Mouse (Mus musculus) neural tube, embryonic 12.5 days (tissue): ENCODE data around the gene 1700021F05Rik. TPM values are rescaled to one million over a fixed set of nuclear protein-coding genes. Genes with fewer than 3 reads are reported as not detected.
"Not testable (repeated sequence)": the region's sequence is repeated elsewhere in the genome, so short reads cannot be mapped to it uniquely, and the experiment has no call there.

Source experiments
- ATAC-seq: fragments of 200-750 bp; cut with Nextera tagmentation; 2 replicates; pipeline ENCODE4 v1.8.0; 2017; ENCODE audit warnings: low read depth, mild to moderate bottlenecking, moderate TSS enrichment, moderate library complexity; ENCODE audit not compliant: low FRiP score
- H3K27ac ChIP-seq: fragments of 300-500 bp; sonication (generic); 2 replicates; pipeline ENCODE4 v1.5.1; 2016
- H3K27me3 ChIP-seq: fragments of 300-500 bp; sonication (generic); replicated peaks from 2 replicates; pipeline ENCODE4 v1.6.1; 2016; ENCODE audit warnings: mild to moderate bottlenecking
- H3K36me3 ChIP-seq: fragments of 300-500 bp; sonication (generic); 2 replicates; pipeline ENCODE4 v1.6.1; 2016; ENCODE audit warnings: mild to moderate bottlenecking
- H3K4me1 ChIP-seq: fragments of 300-500 bp; sonication (generic); 2 replicates; pipeline ENCODE4 v1.6.1; 2016
- H3K4me2 ChIP-seq: fragments of 300-500 bp; sonication (generic); replicated peaks from 2 replicates; pipeline ENCODE4 v1.6.1; 2016; ENCODE audit warnings: mild to moderate bottlenecking
- H3K4me3 ChIP-seq: fragments of 300-500 bp; sonication (generic); 2 replicates; pipeline ENCODE4 v1.5.1; 2016
- H3K9ac ChIP-seq: fragments of 300-500 bp; sonication (generic); 2 replicates; pipeline ENCODE4 v1.6.1; 2016; ENCODE audit warnings: mild to moderate bottlenecking
- H3K9me3 ChIP-seq: fragments of 300-500 bp; sonication (generic); 2 replicates; pipeline ENCODE4 v1.6.1; 2016; ENCODE audit warnings: mild to moderate bottlenecking
- WGBS: fragments of 180-500 bp; shearing (Covaris S2); methylation state at CpG from one replicate; pipeline ENCODE4 v1.1.7; 2016; 5-methylcytosine and 5-hydroxymethylcytosine counted together
- polyA plus RNA-seq: library from polyadenylated mRNA; unstranded; fragments of >200 nt; fragmentation: Nextera tagmentation; extraction: Ambion mirVana; gene quantifications from 2 replicates; pipeline ENCODE4 v1.2.1, GENCODE M21; 2016

1700021F05Rik gene
- polyA plus RNA-seq, 1 experiment from 2014 or later: 59.9 TPM

DNA sequence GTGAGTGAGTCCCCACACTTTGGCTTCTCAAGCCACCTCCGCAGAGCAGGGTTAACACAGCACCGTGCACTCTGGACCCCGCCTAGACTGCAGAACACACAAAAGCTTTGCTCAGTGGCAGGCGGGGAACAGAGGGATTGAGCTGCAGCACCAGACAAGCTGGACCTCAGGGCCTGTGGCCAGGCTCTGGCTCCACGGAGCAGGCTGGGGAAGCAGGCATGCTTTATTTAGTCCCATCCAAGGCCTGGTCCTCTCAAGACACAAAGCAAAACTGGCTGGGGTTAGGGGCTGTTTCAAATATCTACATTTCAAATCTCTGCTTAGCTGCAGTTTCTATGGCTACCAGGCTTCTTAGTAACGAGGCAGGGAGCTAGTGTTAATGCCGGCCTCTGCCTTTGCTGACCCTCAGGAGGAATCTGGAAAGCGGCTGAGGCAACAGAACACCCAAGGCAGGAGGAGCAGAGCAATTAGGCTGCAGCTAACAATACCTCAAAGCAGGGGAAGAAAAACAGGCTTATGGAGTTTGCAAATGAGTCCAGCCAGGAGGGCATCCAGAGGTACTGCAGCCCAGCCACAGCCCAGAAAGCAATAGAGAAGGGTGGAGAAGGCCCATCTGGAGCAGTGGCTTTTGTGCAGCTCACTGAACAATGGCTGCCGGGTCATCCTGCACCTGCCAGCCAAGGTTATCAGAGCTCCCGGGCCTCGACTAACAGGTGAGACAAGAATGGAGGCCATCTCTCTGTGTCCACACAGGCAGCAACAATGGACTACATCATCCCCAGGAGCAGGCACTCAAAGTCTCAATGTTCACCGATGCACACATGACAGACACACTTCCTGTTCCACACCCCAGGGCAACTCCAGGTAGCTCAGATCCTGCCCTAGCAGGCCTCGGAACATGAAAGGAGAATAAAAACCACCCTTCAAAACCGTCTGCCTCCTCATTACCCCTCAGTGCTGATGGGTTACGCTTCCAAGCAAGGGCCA lies 13.2 kb downstream of the 1700021F05Rik start:
- H3K4me3 ChIP-seq: no peak overlapping the region
- peaks cover 14% of the 10 kb centered on the region for H3K4me1 ChIP-seq
- peak overlapping the region; percentile 38; the same call in 1 of the 2 replicates for H3K27ac ChIP-seq
- H3K9ac ChIP-seq: peak overlapping the region; percentile 44; the same call in 1 of the 2 replicates
- H3K4me2 ChIP-seq: 0 out of 2 replicates have a peak overlapping the region, but pooled peaks have one; percentile 9
- no peaks in the 10 kb centered on the region for H3K27me3 ChIP-seq
- ATAC-seq: peak; percentile 75
- H3K9me3 ChIP-seq: no peaks in the 10 kb centered on the region
- WGBS: 30% methylated on average over 15 of the region's 15 CpGs
- H3K36me3 ChIP-seq: peaks cover 56% of the 10 kb centered on the region

DNA sequence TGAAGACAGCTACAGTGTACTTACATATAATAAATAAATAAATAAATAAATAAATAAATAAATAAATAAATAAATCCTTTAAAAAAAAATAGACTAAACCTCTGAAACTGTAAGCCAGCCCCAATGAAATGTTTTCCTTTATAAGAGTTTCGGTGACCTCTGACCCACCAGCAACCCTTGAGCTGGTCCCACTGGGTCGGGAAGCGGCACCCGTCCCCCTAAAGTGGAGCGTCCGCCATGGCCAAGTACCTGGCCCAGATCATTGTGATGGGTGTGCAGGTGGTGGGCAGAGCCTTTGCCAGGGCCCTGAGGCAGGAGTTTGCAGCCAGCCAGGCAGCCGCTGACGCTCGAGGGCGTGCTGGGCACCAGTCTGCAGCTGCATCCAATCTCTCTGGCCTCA lies 16.9 kb downstream of the 1700021F05Rik start, which contains the start of gene Gm9803:
TSS of gene Gm9803 (plus strand) at position 154 of the 400 bp plus-strand sequence.
- H3K27me3 ChIP-seq, H3K9me3 ChIP-seq, H3K9ac ChIP-seq, H3K4me2 ChIP-seq, ATAC-seq, H3K27ac ChIP-seq, H3K4me3 ChIP-seq: not testable (repeated sequence)
- Histone ChIP-seq H3K36me3 (peaks cover 21% of the 10 kb centered on the region), H3K4me1 (peaks cover 14% of the 10 kb centered on the region)
- WGBS: 93% methylated on average over 10 of the region's 10 CpGs

DNA sequence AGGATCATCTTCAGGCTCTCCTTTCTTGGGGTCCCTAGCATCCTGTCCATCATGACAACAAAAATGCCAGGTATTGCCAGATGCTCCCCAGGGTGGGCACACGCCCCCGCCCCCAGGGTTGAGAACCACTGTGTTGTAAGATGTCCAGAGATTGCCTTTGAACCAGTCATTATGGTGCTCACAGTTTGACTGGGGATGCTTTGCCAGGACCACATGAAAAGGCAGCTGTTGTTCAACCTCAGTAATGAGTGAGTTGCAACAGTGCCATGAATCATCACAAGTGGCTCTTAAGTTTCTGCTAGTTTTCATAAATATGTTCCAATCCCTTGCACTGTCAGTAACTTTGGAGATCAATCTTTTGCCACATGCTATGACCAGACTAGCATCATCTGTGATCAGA lies 20.8 kb downstream of the 1700021F05Rik start:
- no peaks in the 10 kb centered on the region for H3K4me1 ChIP-seq

DNA sequence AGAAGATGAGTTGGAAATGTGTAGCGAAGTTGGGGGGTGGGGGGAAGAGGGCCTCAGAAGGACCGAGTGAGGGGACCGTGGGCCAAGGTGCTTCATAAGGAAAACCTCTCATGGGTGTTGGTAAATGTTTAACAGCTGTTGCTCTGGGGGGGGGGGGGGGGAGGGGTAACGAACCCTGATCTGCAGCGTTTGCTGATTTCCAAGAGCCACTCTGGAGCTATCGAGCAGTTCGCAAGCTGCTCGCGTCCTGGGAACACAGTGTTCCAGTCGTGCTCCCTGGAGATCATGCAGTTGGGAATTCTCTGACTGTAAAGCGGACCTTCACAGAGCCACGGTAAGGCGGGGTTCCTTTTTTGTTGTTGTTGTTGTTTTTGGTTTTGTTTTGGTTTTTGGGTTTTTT lies 22.4 kb downstream of the 1700021F05Rik start:
- WGBS: 83% methylated on average over 13 of the region's 13 CpGs
- Histone ChIP-seq H3K4me3 (no peak overlapping the region), H3K27ac (no peak overlapping the region), H3K9ac (no peak overlapping the region), H3K9me3 (no peaks in the 10 kb centered on the region), H3K4me2 (no peak overlapping the region), H3K36me3 (peaks cover 11% of the 10 kb centered on the region), H3K27me3 (no peaks in the 10 kb centered on the region), H3K4me1 (no peaks in the 10 kb centered on the region)
- no peak for ATAC-seq

More for the DNA sequence above, 20.8 kb downstream of the 1700021F05Rik start:
- Histone ChIP-seq H3K27ac (no peak overlapping the region), H3K36me3 (peaks cover 2% of the 10 kb centered on the region; the same call in 1 of the 2 replicates), H3K4me3 (no peak overlapping the region), H3K4me2 (no peak overlapping the region), H3K27me3 (no peaks in the 10 kb centered on the region), H3K9ac (no peak overlapping the region), H3K9me3 (no peaks in the 10 kb centered on the region)
- no peak for ATAC-seq
- WGBS: 92% methylated on average over 2 of the region's 2 CpGs

DNA sequence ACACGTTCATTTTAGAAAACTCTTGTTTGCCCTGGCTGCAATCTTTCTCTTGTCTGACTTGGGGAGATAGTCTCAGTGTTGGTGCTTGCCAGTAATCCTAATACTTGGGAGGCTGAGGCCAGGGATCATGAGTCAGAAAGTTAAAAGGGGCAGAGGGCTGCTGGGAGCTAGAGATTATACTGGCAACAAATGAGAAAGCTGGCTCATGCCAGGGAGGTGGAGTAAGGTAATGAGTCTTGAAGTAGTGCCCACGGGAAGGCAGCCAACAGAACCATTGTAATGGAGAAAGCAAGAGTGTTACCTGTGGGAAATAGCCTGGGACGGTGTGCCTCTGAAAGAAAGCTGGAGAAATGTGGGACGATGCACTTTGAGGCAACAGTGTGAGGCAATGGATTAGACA lies 23.0 kb downstream of the 1700021F05Rik start:
- Histone ChIP-seq H3K4me1 (no peaks in the 10 kb centered on the region), H3K27ac (no peak overlapping the region), H3K36me3 (peaks cover 16% of the 10 kb centered on the region), H3K9me3 (no peaks in the 10 kb centered on the region), H3K4me2 (no peak overlapping the region), H3K27me3 (no peaks in the 10 kb centered on the region), H3K4me3 (no peak overlapping the region), H3K9ac (no peak overlapping the region)
- 69% methylated on average over 4 of the region's 4 CpGs for WGBS
- ATAC-seq: no peak

DNA sequence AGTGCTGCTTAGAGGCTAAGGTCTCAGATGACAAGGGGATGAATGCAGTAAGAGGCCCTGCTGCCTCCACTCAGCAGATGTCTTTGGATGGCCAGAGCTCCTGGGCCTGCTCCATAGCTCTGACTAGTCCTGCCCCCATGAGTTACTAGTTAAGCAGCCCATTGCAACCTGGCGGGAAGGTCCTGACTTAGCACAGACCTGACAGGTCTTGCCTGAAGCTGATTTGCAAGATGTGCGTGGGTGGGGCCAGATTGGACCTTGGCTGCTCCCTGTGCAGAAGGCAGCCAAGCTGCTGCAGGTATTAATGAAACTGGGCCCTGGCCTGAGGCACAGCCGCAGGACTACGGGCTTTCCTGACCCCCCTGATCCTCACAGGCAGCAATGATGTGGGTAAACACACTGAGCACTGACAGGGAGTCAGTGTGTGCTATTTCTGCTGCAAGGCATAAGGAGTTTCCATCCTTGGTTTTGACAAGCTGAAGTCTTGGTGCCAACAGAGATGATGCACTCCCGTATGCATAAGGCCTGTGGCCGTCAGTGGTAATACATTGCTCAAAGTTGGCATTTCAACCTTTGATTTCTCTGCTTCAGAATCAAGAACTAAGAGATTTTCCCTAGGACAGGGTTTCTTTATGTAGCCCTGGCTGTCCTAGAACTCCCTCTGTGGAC lies 23.7 kb downstream of the 1700021F05Rik start:
- 76% methylated on average over 6 of the region's 6 CpGs for WGBS
- no peaks in the 10 kb centered on the region for H3K9me3 ChIP-seq
- H3K4me2 ChIP-seq: no peak overlapping the region
- H3K4me3 ChIP-seq: no peak overlapping the region
- peaks cover 21% of the 10 kb centered on the region for H3K36me3 ChIP-seq
- no peaks in the 10 kb centered on the region for H3K4me1 ChIP-seq
- ATAC-seq: no peak
- no peak overlapping the region for H3K9ac ChIP-seq
- H3K27ac ChIP-seq: no peak overlapping the region
- no peaks in the 10 kb centered on the region for H3K27me3 ChIP-seq

DNA sequence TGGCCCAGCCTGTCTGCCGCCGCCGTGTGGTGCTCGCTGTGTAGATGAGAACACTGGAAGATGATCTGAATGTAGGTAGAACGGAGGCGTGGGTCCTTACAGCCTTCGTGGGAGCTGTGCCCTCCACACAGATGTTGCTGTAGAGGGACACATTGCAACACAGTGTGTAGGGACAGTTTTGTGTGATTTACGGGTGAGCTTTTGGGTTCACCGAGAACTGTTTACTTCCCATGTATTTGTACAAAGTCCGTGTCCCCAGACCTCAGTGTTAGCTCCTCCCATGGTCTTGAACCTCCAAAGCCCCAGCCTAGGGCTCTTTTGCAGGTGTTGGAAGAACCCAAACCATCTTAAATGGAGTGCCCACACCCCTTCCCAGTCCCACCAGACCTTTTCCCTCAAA lies 27.8 kb downstream of the 1700021F05Rik start:
- no peak overlapping the region for H3K4me2 ChIP-seq
- ATAC-seq: no peak
- H3K9ac ChIP-seq: no peak overlapping the region
- no peak overlapping the region for H3K27ac ChIP-seq
- no peaks in the 10 kb centered on the region for H3K4me1 ChIP-seq
- WGBS: 94% methylated on average over 10 of the region's 10 CpGs
- peaks cover 50% of the 10 kb centered on the region for H3K36me3 ChIP-seq
- no peak overlapping the region for H3K4me3 ChIP-seq
- no peaks in the 10 kb centered on the region for H3K27me3 ChIP-seq
- no peaks in the 10 kb centered on the region for H3K9me3 ChIP-seq

DNA sequence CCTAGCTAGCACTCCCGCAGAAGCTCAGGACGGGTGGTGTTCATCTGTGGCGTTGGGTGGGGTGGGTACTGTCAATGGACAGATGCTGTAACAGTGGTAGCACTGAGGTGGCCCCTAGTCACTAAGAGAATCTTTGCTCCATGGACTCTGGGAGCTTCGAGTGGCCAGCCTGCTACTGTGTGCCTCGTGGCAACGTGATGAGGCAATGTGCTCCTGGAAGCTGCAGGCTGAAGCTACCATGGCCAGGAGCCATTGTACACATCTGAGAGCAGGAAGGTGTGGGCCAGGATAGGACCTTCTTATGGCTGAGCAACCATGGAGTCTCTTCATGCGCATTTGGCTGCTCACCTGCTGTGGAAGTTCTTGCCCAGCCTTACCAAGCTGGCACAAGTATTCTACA lies 31.6 kb downstream of the 1700021F05Rik start:
- H3K4me1 ChIP-seq: no peaks in the 10 kb centered on the region
- H3K36me3 ChIP-seq: peaks cover 61% of the 10 kb centered on the region
- no peaks in the 10 kb centered on the region for H3K27me3 ChIP-seq
- WGBS: 95% methylated on average over 7 of the region's 7 CpGs
- no peak overlapping the region for H3K4me2 ChIP-seq
- no peaks in the 10 kb centered on the region for H3K9me3 ChIP-seq
- H3K27ac ChIP-seq: no peak overlapping the region
- H3K4me3 ChIP-seq: no peak overlapping the region
- H3K9ac ChIP-seq: no peak overlapping the region
- no peak for ATAC-seq

DNA sequence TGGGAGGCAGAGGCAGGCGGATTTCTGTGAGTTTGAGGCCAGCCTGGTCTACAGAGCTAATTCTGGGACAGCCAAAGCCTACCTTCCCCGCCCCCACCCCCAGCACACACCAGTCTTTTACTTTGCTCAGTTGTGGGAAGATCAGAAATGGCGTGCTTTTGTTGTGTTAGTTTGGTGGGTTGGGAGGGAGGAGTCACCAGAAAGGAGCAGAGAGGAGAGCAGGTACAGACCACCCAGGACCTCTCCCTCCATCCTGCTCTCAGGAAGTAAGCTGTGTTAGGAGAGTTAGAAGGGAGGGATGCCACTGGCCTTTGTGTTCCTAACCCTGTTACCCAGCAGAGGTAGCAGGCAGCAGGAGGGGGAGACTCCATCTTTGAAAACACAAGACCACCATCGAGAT lies 33.7 kb downstream of the 1700021F05Rik start:
- no peaks in the 10 kb centered on the region for H3K9me3 ChIP-seq

DNA sequence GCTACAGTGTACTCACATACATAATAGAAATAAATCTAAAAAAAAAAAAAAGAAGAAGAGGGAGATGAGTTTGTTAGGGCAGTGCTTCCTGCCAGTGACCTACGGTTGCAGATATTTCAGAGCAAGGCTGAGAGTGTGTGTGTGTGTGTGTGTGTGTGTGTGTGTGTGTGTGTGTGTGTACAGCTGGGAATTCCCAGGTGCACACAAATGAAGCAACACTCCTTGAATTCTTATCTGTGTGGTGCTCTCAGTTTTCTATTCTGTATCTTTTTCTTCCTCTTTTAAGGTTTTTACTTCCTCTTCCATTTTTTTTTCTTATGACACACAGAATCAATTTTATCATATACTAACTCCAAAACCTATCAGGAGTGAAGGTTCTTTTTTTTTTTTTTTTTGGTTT lies 36.5 kb downstream of the 1700021F05Rik start:
- Histone ChIP-seq H3K36me3 (peaks cover 28% of the 10 kb centered on the region), H3K4me3 (no peak overlapping the region), H3K27ac (no peak overlapping the region), H3K4me1 (no peaks in the 10 kb centered on the region), H3K4me2 (no peak overlapping the region), H3K27me3 (no peaks in the 10 kb centered on the region), H3K9me3 (no peaks in the 10 kb centered on the region), H3K9ac (no peak overlapping the region)
- WGBS: 80% methylated on average over 1 of the region's 1 CpGs
- no peak for ATAC-seq

More for the DNA sequence above, 33.7 kb downstream of the 1700021F05Rik start:
- no peaks in the 10 kb centered on the region for H3K4me1 ChIP-seq
- no peak overlapping the region for H3K27ac ChIP-seq
- H3K27me3 ChIP-seq: no peaks in the 10 kb centered on the region
- no peak overlapping the region for H3K9ac ChIP-seq
- H3K4me3 ChIP-seq: no peak overlapping the region
- ATAC-seq: no peak
- H3K4me2 ChIP-seq: no peak overlapping the region
- WGBS: 70% methylated on average over 4 of the region's 4 CpGs
- peaks cover 42% of the 10 kb centered on the region for H3K36me3 ChIP-seq

DNA sequence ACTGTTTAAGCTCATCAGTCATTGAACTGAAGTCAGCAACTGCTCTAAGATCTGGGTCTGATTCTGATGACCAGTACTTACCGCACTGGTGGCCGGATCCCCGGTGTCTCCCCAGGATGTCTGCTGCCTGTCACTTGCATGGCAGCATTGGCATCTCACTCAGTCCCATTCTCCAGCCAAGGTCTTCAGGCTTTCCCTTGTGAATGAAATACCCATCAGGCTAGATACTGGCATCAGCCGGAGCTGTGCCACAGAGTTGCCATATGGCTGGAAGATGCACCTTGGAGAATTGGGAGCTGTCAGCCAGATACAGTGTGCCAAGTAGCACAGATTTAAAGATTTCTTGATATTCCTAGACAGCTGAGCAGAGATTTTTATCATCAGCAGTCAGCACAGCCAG lies 38.2 kb downstream of the 1700021F05Rik start:
- WGBS: 97% methylated on average over 4 of the region's 4 CpGs
- no peak for ATAC-seq
- no peaks in the 10 kb centered on the region for H3K27me3 ChIP-seq
- no peaks in the 10 kb centered on the region for H3K9me3 ChIP-seq
- H3K4me1 ChIP-seq: no peaks in the 10 kb centered on the region
- H3K4me2 ChIP-seq: no peak overlapping the region
- no peak overlapping the region for H3K27ac ChIP-seq
- no peak overlapping the region for H3K4me3 ChIP-seq
- peaks cover 41% of the 10 kb centered on the region for H3K36me3 ChIP-seq
- H3K9ac ChIP-seq: no peak overlapping the region

DNA sequence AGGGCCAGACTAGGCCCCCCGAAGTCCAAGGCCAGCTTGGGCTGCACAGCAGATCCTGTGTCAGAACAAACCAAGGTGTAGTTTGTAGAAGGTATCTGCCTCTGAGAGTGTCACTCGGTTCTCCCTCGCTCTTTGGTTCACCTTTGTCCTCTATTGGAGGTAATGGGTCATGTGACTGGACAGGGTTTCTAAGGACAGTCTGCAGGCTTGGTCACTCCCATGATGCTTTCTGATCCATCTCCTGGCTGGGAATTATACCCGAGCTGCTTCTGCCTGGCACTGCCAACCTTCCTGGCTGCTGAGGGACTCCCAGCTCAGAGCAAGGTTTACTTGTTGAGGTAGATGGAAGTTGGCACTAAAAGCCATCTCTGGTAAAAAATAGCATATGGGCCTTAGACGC lies 49.9 kb downstream of the 1700021F05Rik start:
- no peak overlapping the region for H3K9ac ChIP-seq
- no peak overlapping the region for H3K4me2 ChIP-seq
- H3K36me3 ChIP-seq: peaks cover 21% of the 10 kb centered on the region
- H3K9me3 ChIP-seq: no peaks in the 10 kb centered on the region
- no peaks in the 10 kb centered on the region for H3K27me3 ChIP-seq
- H3K4me3 ChIP-seq: no peak overlapping the region
- peaks cover 9% of the 10 kb centered on the region; the same call in 1 of the 2 replicates for H3K4me1 ChIP-seq
- H3K27ac ChIP-seq: no peak overlapping the region
- no peak for ATAC-seq
- 89% methylated on average over 5 of the region's 5 CpGs for WGBS
